Mouse (Mus musculus): ENCODE results near the gene A530032D15Rik.
"Not testable (repeated sequence)": the region's sequence is repeated elsewhere in the genome, so short reads cannot be mapped to it uniquely, and the experiment has no call there.

The A530032D15Rik gene

DNA sequence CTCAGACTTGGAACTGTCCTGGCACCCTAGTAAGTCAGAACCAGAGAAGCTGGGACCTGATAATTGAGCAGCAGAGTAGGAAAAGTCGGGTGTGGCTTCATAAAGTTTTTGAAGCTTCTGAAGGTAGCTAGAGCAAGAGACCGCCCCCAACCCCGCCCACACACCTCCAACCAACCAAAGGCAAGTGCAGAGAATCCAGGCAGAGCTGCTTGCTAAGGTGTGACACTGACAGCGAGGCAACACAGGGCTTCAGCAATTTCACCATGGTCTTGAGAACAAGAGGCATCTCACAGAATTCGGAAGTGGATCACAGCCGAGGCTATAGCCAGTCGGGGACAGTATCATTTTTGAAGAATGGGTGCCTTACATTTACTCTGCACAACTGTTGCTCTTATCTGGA is at the start of gene A530032D15Rik:
A530032D15Rik (minus strand) TSS at position 101 of the 400 bp plus-strand sequence.
- not testable (repeated sequence) for TF ChIP-seq GATA4 (IDR thresholded peaks at IDR 0.05; ENCODE audit: insufficient replicate concordance, low read length)

DNA sequence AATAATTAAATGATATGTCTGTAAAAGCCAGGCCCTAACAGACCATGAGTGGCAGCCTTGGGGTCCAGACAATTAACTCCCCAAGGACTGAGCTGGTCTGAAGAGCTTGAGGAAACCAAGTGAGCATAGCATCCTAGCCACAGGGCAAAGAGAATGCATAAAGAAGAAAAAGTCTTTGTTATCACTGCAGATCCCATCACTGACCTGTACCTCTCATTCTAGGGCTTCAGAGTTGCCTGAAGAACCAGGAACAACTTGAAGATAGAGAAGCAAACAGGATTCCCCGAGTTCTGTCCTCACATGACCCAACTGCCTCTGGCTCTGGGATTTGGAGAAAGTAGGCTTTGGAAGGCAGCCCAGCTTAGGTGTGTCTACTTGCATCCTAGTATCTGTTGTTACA is 9.8 kb downstream of the A530032D15Rik start, which contains the start of gene Gm10553:
Gm10553 (plus strand) TSS at position 301 of the 400 bp plus-strand sequence.
- not testable (repeated sequence) for TF ChIP-seq GATA4 (IDR thresholded peaks at IDR 0.05; ENCODE audit: insufficient replicate concordance, low read length)
